Mouse (Mus musculus) liver, embryonic 13.5 days (tissue): ENCODE measurements around the gene Morc3. TPM values are rescaled to one million over a fixed set of nuclear protein-coding genes. Genes with fewer than 3 reads are reported as not detected.

Experiments used
- ATAC-seq: fragments of 200-750 bp; cut with Nextera tagmentation; 2 replicates; pipeline ENCODE4 v1.8.0; 2017; ENCODE audit warnings: low read depth, mild to moderate bottlenecking, moderate number of reproducible peaks, moderate library complexity
- DNase-seq: peaks from one replicate; pipeline ENCODE4 v3.0.0; 2022
- H3K27ac ChIP-seq: fragments of 300-500 bp; sonication (generic); 2 replicates; pipeline ENCODE4 v1.5.1; 2015; ENCODE audit warnings: moderate library complexity, mild to moderate bottlenecking, inconsistent platforms
- H3K27me3 ChIP-seq: fragments of 300-500 bp; sonication (generic); 2 replicates; pipeline ENCODE4 v1.6.1; 2015; ENCODE audit warnings: mild to moderate bottlenecking, inconsistent platforms
- H3K36me3 ChIP-seq: fragments of 300-500 bp; sonication (generic); 2 replicates; pipeline ENCODE4 v1.6.1; 2015; ENCODE audit warnings: mild to moderate bottlenecking, inconsistent platforms
- H3K4me1 ChIP-seq: fragments of 300-500 bp; sonication (generic); replicated peaks from 2 replicates; pipeline ENCODE4 v1.6.1; 2015; ENCODE audit warnings: inconsistent platforms
- H3K4me2 ChIP-seq: fragments of 300-500 bp; sonication (generic); 2 replicates; pipeline ENCODE4 v1.6.1; 2015; ENCODE audit warnings: inconsistent platforms, mild to moderate bottlenecking, moderate library complexity
- H3K4me3 ChIP-seq: fragments of 300-500 bp; sonication (generic); replicated peaks from 2 replicates; pipeline ENCODE4 v1.5.1; 2015; ENCODE audit warnings: mild to moderate bottlenecking, inconsistent platforms
- H3K9ac ChIP-seq: fragments of 300-500 bp; sonication (generic); 2 replicates; pipeline ENCODE4 v1.6.1; 2015; ENCODE audit warnings: mild to moderate bottlenecking, inconsistent platforms
- H3K9me3 ChIP-seq: fragments of 300-500 bp; sonication (generic); replicated peaks from 2 replicates; pipeline ENCODE4 v1.6.1; 2016; ENCODE audit warnings: inconsistent platforms
- WGBS: fragments of 180-500 bp; shearing (Covaris S2); methylation state at CpG from one replicate; pipeline ENCODE4 v1.1.7; 2015; ENCODE audit not compliant: insufficient replicate concordance; 5-methylcytosine and 5-hydroxymethylcytosine counted together
- polyA plus RNA-seq: library from polyadenylated mRNA; unstranded; fragments of >200 nt; fragmentation: Nextera tagmentation; extraction: Ambion mirVana; gene quantifications from 2 replicates; pipeline ENCODE4 v1.2.1, GENCODE M21; 2015

Morc3 gene
- polyA plus RNA-seq, 1 experiment from 2014 or later: 19.1 TPM

DNA sequence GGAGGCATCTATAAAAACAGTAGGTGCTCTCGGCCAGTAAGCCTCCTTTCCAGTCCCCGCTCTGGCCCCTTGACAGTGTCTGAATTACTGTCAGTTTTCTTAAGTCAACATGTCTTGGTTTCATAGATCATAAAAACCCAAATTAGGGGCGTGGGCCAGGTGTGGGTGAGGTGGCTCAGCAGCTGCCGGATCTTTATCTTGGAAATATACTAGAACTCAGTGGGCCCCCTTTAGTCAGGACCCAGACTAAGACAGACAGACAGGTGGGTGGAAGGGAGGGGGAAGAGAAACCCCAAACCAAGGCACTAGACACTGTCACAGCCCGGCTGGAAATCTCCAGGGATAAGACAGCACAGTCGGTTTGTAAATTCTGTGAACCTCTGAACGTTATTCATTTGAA is 91.9 kb downstream of the Morc3 start:
- H3K27me3 ChIP-seq: no peaks in the 10 kb centered on the region; the same call in 1 of the 2 replicates
- WGBS: 63% methylated on average over 7 of the region's 7 CpGs
- no peak overlapping the region for H3K4me3 ChIP-seq
- no peak overlapping the region for H3K4me2 ChIP-seq
- no peak overlapping the region for H3K9ac ChIP-seq
- ATAC-seq: no peak
- no peaks in the 10 kb centered on the region for H3K36me3 ChIP-seq
- H3K9me3 ChIP-seq: no peaks in the 10 kb centered on the region
- no peak overlapping the region for H3K27ac ChIP-seq
- DNase-seq: no peak
- H3K4me1 ChIP-seq: 0 out of 2 replicates have a peak, but pooled peaks cover 7% of the 10 kb centered on the region

Other genes starting within 250 kb of the Morc3 start
- 6.0 and 7.0 TPM in 2 replicates for gene Setd4, start 228.1 kb upstream of the Morc3 start, polyA plus RNA-seq
- gene Cbr1, start 226.3 kb upstream of the Morc3 start, polyA plus RNA-seq: 22.9 and 26.1 TPM in 2 replicates
- not detected in 2 replicates for gene Gm5678, start 204.0 kb upstream of the Morc3 start, polyA plus RNA-seq
- gene Cbr3, start 148.9 kb upstream of the Morc3 start, polyA plus RNA-seq: 0.16 and 0.28 TPM in 2 replicates
- gene Dop1b, start 120.2 kb upstream of the Morc3 start, polyA plus RNA-seq: 8.7 and 10.3 TPM in 2 replicates
- 58.1 and 65.6 TPM in 2 replicates for gene Chaf1b, start 51.8 kb downstream of the Morc3 start, polyA plus RNA-seq
- gene Cldn14, start 176.7 kb downstream of the Morc3 start, polyA plus RNA-seq: 0.91 and 0.96 TPM in 2 replicates